In the genomic region with DNA sequence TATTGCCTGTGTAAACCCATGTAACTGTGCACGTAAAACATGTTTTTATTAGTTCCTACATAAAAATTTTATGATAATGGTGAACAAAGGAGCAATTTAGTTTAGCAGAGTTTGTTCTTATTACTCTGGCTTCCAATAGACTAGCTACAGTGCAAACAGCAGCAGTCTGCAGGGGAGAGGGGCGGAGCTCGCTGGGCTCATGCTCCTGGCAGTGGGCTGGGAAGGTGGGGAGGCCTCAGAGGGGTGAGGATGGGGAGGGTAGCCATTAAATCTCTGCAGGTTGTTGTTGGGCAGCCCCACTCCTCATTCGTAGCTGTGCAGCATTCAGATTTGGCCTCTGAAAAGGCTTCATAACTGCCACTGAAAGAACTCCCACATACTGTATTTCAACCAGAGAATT, we compare ENCODE assay signal across 27 mouse cellular contexts.
DNase-seq lines count a peak whose midpoint lies in the region; ATAC-seq lines count a peak whose summit lies in the region.
"Had no signal": no experiment of that assay in that cellular context is flagged by ENCODE, and none has a peak within 500 bp of the region (broad histone marks: within the 10 kb centered on the region; RNA-seq: fewer than 3 reads in every experiment).

No protein-coding gene starts in this region.

- H3K4me2 ChIP-seq in forebrain, embryonic 13.5 days, result no peak overlapping the region
- no peak overlapping the region for H3K4me2 ChIP-seq in forebrain, embryonic 16.5 days (ENCODE audit: low read length)
- H3K4me2 ChIP-seq in hindbrain, embryonic 15.5 days, result no peak overlapping the region
- no peak overlapping the region for H3K4me2 ChIP-seq in hindbrain, embryonic 12.5 days (replicated peaks)
- no peak overlapping the region for H3K4me2 ChIP-seq in limb, embryonic 13.5 days (replicated peaks)
- H3K4me2 ChIP-seq: heart, embryonic 12.5 days; intestine, embryonic 15.5 days; liver, embryonic 11.5 days; midbrain, embryonic 12.5 days; neural tube, embryonic 12.5 days; stomach, embryonic 15.5 days had no signal

- no peak overlapping the region for H3K27ac ChIP-seq in forebrain, embryonic 13.5 days
- H3K27ac ChIP-seq in forebrain, embryonic 16.5 days (ENCODE audit: low read length), result no peak overlapping the region
- H3K27ac ChIP-seq in hindbrain, embryonic 15.5 days (replicated peaks), result no peak overlapping the region
- no peak overlapping the region; the same call in 1 of the 2 replicates for H3K27ac ChIP-seq in hindbrain, embryonic 12.5 days
- 0 out of 2 replicates have a peak overlapping the region, but pooled peaks have one; percentile 15 for H3K27ac ChIP-seq in embryonic facial prominence, embryonic 10.5 days (replicated peaks)
- H3K27ac ChIP-seq in limb, embryonic 13.5 days, result no peak overlapping the region
- H3K27ac ChIP-seq: gastrocnemius, adult 2 months; heart, adult 2 months; intestine, embryonic 15.5 days; kidney, postnatal 0 days; midbrain, embryonic 12.5 days; neural tube, embryonic 12.5 days; stomach, embryonic 15.5 days had no signal

- DNase-seq in embryonic facial prominence, embryonic 10.5 days (ENCODE audit: low spot score), result no peak
- DNase-seq in thymus, postnatal 36 days, result no peak
- DNase-seq in ovary, postnatal 14 days (ENCODE audit: low spot score), result no peak
- DNase-seq: adrenal gland, adult 8-10 months; cerebellum, adult 2 months; cerebellum, postnatal 14 days; gastrocnemius, adult 2 months; gastrocnemius, postnatal 36 days; heart, adult 2 months; heart, postnatal 10 days; kidney, adult 2 months; kidney, postnatal 4 days; lung, postnatal 36 days; right cerebral cortex, postnatal 25 days had no signal

- H3K36me3 ChIP-seq in forebrain, embryonic 13.5 days (ENCODE audit: poor library complexity, severe bottlenecking), result no peaks in the 10 kb centered on the region
- no peaks in the 10 kb centered on the region for H3K36me3 ChIP-seq in forebrain, embryonic 16.5 days (ENCODE audit: control insufficient read depth, insufficient read depth)
- no peaks in the 10 kb centered on the region for H3K36me3 ChIP-seq in hindbrain, embryonic 15.5 days
- H3K36me3 ChIP-seq in hindbrain, embryonic 12.5 days, result no peaks in the 10 kb centered on the region
- H3K36me3 ChIP-seq in embryonic facial prominence, embryonic 10.5 days (replicated peaks), result no peaks in the 10 kb centered on the region
- H3K36me3 ChIP-seq in limb, embryonic 13.5 days, result no peaks in the 10 kb centered on the region
- H3K36me3 ChIP-seq: G1E; heart, embryonic 12.5 days; intestine, embryonic 15.5 days; midbrain, embryonic 12.5 days; neural tube, embryonic 12.5 days; stomach, embryonic 15.5 days had no signal

- H3K27me3 ChIP-seq in forebrain, embryonic 13.5 days, result no peaks in the 10 kb centered on the region
- H3K27me3 ChIP-seq in forebrain, embryonic 16.5 days (replicated peaks; ENCODE audit: control insufficient read depth, insufficient read depth, low read length), result no peaks in the 10 kb centered on the region
- H3K27me3 ChIP-seq in hindbrain, embryonic 15.5 days, result no peaks in the 10 kb centered on the region
- no peaks in the 10 kb centered on the region for H3K27me3 ChIP-seq in hindbrain, embryonic 12.5 days
- no peaks in the 10 kb centered on the region for H3K27me3 ChIP-seq in embryonic facial prominence, embryonic 10.5 days (replicated peaks; ENCODE audit: low read depth, poor library complexity, severe bottlenecking)
- peaks cover 70% of the 10 kb centered on the region for H3K27me3 ChIP-seq in limb, embryonic 13.5 days
- H3K27me3 ChIP-seq: heart, embryonic 12.5 days; intestine, embryonic 15.5 days; midbrain, embryonic 12.5 days; neural tube, embryonic 12.5 days; stomach, embryonic 15.5 days had no signal

- no peak overlapping the region for H3K4me3 ChIP-seq in forebrain, embryonic 13.5 days
- no peak overlapping the region for H3K4me3 ChIP-seq in forebrain, embryonic 16.5 days (replicated peaks; ENCODE audit: low read length)
- H3K4me3 ChIP-seq in hindbrain, embryonic 15.5 days, result no peak overlapping the region
- no peak overlapping the region for H3K4me3 ChIP-seq in hindbrain, embryonic 12.5 days
- no peak overlapping the region for H3K4me3 ChIP-seq in embryonic facial prominence, embryonic 10.5 days
- no peak overlapping the region for H3K4me3 ChIP-seq in limb, embryonic 13.5 days
- H3K4me3 ChIP-seq: gastrocnemius, adult 2 months; heart, adult 2 months; heart, embryonic 12.5 days; intestine, embryonic 15.5 days; midbrain, embryonic 12.5 days; neural tube, embryonic 12.5 days; stomach, embryonic 15.5 days had no signal

- H3K9me3 ChIP-seq in forebrain, embryonic 13.5 days (replicated peaks), result no peaks in the 10 kb centered on the region
- H3K9me3 ChIP-seq in forebrain, embryonic 16.5 days (ENCODE audit: control insufficient read depth, low read length), result no peaks in the 10 kb centered on the region
- no peaks in the 10 kb centered on the region for H3K9me3 ChIP-seq in hindbrain, embryonic 15.5 days
- H3K9me3 ChIP-seq in hindbrain, embryonic 12.5 days (replicated peaks), result no peaks in the 10 kb centered on the region
- H3K9me3 ChIP-seq in embryonic facial prominence, embryonic 10.5 days, result no peaks in the 10 kb centered on the region
- H3K9me3 ChIP-seq in limb, embryonic 13.5 days, result no peaks in the 10 kb centered on the region
- H3K9me3 ChIP-seq: G1E; heart, embryonic 12.5 days; intestine, embryonic 15.5 days; midbrain, embryonic 12.5 days; neural tube, embryonic 12.5 days; stomach, embryonic 15.5 days had no signal

- H3K9ac ChIP-seq in forebrain, embryonic 13.5 days, result no peak overlapping the region
- no peak overlapping the region for H3K9ac ChIP-seq in forebrain, embryonic 16.5 days (replicated peaks; ENCODE audit: low read depth, low read length)
- no peak overlapping the region for H3K9ac ChIP-seq in hindbrain, embryonic 15.5 days
- no peak overlapping the region for H3K9ac ChIP-seq in hindbrain, embryonic 12.5 days
- no peak overlapping the region for H3K9ac ChIP-seq in limb, embryonic 13.5 days
- H3K9ac ChIP-seq: heart, embryonic 12.5 days; intestine, embryonic 15.5 days; midbrain, embryonic 12.5 days; neural tube, embryonic 12.5 days; stomach, embryonic 15.5 days had no signal

- 48% methylated on average over 4 of the region's 4 CpGs for WGBS in forebrain, embryonic 13.5 days
- WGBS in forebrain, embryonic 16.5 days, result 47% methylated on average over 4 of the region's 4 CpGs
- 52% methylated on average over 4 of the region's 4 CpGs for WGBS in hindbrain, embryonic 15.5 days
- WGBS in hindbrain, embryonic 12.5 days, result 57% methylated on average over 4 of the region's 4 CpGs
- WGBS in embryonic facial prominence, embryonic 10.5 days, result 73% methylated on average over 4 of the region's 4 CpGs
- 21% methylated on average over 4 of the region's 4 CpGs for WGBS in limb, embryonic 13.5 days

- ATAC-seq in forebrain, embryonic 13.5 days, result peak; percentile 30; the same call in 1 of the 2 replicates
- no peak for ATAC-seq in forebrain, embryonic 16.5 days
- peak; percentile 65; the same call in 1 of the 2 replicates for ATAC-seq in hindbrain, embryonic 15.5 days (ENCODE audit: low FRiP score, low read depth)
- ATAC-seq in hindbrain, embryonic 12.5 days (ENCODE audit: low FRiP score), result no peak
- ATAC-seq in limb, embryonic 13.5 days (ENCODE audit: low FRiP score, low read depth), result peak; percentile 85
- ATAC-seq: intestine, embryonic 15.5 days had no signal

- peaks cover 6% of the 10 kb centered on the region; the same call in 1 of the 2 replicates for H3K4me1 ChIP-seq in forebrain, embryonic 13.5 days
- no peaks in the 10 kb centered on the region for H3K4me1 ChIP-seq in forebrain, embryonic 16.5 days (replicated peaks; ENCODE audit: control insufficient read depth, insufficient read depth, low read length)
- 0 out of 2 replicates have a peak, but pooled peaks cover 6% of the 10 kb centered on the region for H3K4me1 ChIP-seq in hindbrain, embryonic 15.5 days (replicated peaks)
- H3K4me1 ChIP-seq in hindbrain, embryonic 12.5 days, result peaks cover 7% of the 10 kb centered on the region; the same call in 1 of the 2 replicates
- peaks cover 10% of the 10 kb centered on the region for H3K4me1 ChIP-seq in embryonic facial prominence, embryonic 10.5 days
- H3K4me1 ChIP-seq in limb, embryonic 13.5 days, result peaks cover 12% of the 10 kb centered on the region
- H3K4me1 ChIP-seq: intestine, embryonic 15.5 days; midbrain, embryonic 12.5 days; stomach, embryonic 15.5 days had no signal

Comparison
In these comparisons a context has a peak if more than half of its experiments do, and no peak if none do; other contexts are left out.
1. ATAC-seq: peak in forebrain, embryonic 13.5 days (single experiment), hindbrain, embryonic 15.5 days (single experiment) and limb, embryonic 13.5 days (single experiment); none in forebrain, embryonic 16.5 days (single experiment) and hindbrain, embryonic 12.5 days (single experiment).